Mouse (Mus musculus) heart, embryonic 16.5 days (tissue): ENCODE data around the gene Tpcn1. TPM values are rescaled to one million over a fixed set of nuclear protein-coding genes. Genes with fewer than 3 reads are reported as not detected.
A peak's percentile ranks its signal among the peaks of the same experiment; 100 is the strongest.

Experiments used
- ATAC-seq: fragments of 200-750 bp; cut with Nextera tagmentation; replicated peaks from 2 replicates; pipeline ENCODE4 v1.8.0; 2017; ENCODE audit warnings: moderate number of reproducible peaks; ENCODE audit not compliant: insufficient read depth, low FRiP score; ENCODE audit errors: extremely low read depth
- H3K27ac ChIP-seq: fragments of 300-500 bp; sonication (generic); 2 replicates; pipeline ENCODE4 v1.5.1; 2014; ENCODE audit warnings: mild to moderate bottlenecking, low read length, control low read depth, moderate library complexity
- H3K27me3 ChIP-seq: fragments of 300-500 bp; sonication (generic); 2 replicates; pipeline ENCODE4 v1.6.1; 2014; ENCODE audit warnings: low read length, mixed read lengths; ENCODE audit not compliant: control insufficient read depth, insufficient read depth
- H3K36me3 ChIP-seq: fragments of 300-500 bp; sonication (generic); 2 replicates; pipeline ENCODE4 v1.6.1; 2014; ENCODE audit not compliant: control insufficient read depth, insufficient read depth
- H3K4me1 ChIP-seq: fragments of 300-500 bp; sonication (generic); 2 replicates; pipeline ENCODE4 v1.6.1; 2014; ENCODE audit warnings: low read length, mixed read lengths; ENCODE audit not compliant: control insufficient read depth, insufficient read depth
- H3K4me2 ChIP-seq: fragments of 300-500 bp; sonication (generic); 2 replicates; pipeline ENCODE4 v1.6.1; 2014; ENCODE audit warnings: low read depth, mild to moderate bottlenecking, control low read depth, low read length
- H3K4me3 ChIP-seq: fragments of 300-500 bp; sonication (generic); 2 replicates; pipeline ENCODE4 v1.5.1; 2014; ENCODE audit warnings: mild to moderate bottlenecking, control low read depth, low read length
- H3K9ac ChIP-seq: fragments of 300-500 bp; sonication (generic); 2 replicates; pipeline ENCODE4 v1.6.1; 2014; ENCODE audit warnings: low read length, control low read depth
- H3K9me3 ChIP-seq: fragments of 300-500 bp; sonication (generic); replicated peaks from 2 replicates; pipeline ENCODE4 v1.6.1; 2016; ENCODE audit warnings: low read length; ENCODE audit not compliant: control insufficient read depth
- WGBS: fragments of 180-500 bp; shearing (Covaris S2); extraction: QIAGEN DNeasy Blood & Tissue Kit; methylation state at CpG from one replicate; pipeline ENCODE4 v1.1.7; 2014; 5-methylcytosine and 5-hydroxymethylcytosine counted together
- polyA plus RNA-seq: library from polyadenylated mRNA; unstranded; fragments of >200 nt; fragmentation: Nextera tagmentation; extraction: Ambion mirVana; gene quantifications from 2 replicates; pipeline ENCODE4 v1.2.1, GENCODE M21; 2015

The Tpcn1 gene
- polyA plus RNA-seq, 1 experiment from 2014 or later = 14.5 TPM

GRCm38 (mm10) chr5:120605241-120605661, 16.8 kb upstream of the Tpcn1 start:
- ATAC-seq = 0 out of 2 replicates have a peak, but pooled peaks have one; percentile 25

GRCm38 (mm10) chr5:120604839-120605238, 16.4 kb upstream of the Tpcn1 start:
- peaks cover 15% of the 10 kb centered on the region for H3K4me1 ChIP-seq
- peak overlapping the region; percentile 72 for H3K4me2 ChIP-seq
- no peak for ATAC-seq
- no peak overlapping the region for H3K27ac ChIP-seq
- peak overlapping the region; percentile 40 for H3K4me3 ChIP-seq
- H3K9ac ChIP-seq = peak overlapping the region; percentile 55
- no peaks in the 10 kb centered on the region for H3K9me3 ChIP-seq
- WGBS = 2% methylated on average over 6 of the region's 6 CpGs
- peaks cover 3% of the 10 kb centered on the region; the same call in 1 of the 2 replicates for H3K36me3 ChIP-seq
- H3K27me3 ChIP-seq = no peaks in the 10 kb centered on the region

More at GRCm38 (mm10) chr5:120605241-120605661, 16.8 kb upstream of the Tpcn1 start:
- peak overlapping the region; percentile 40 for H3K4me3 ChIP-seq
- H3K36me3 ChIP-seq = peaks cover 3% of the 10 kb centered on the region; the same call in 1 of the 2 replicates
- no peaks in the 10 kb centered on the region for H3K27me3 ChIP-seq
- 3% methylated on average over 10 of the region's 10 CpGs for WGBS
- H3K9ac ChIP-seq = peak overlapping the region; percentile 55
- no peaks in the 10 kb centered on the region for H3K9me3 ChIP-seq
- peaks cover 15% of the 10 kb centered on the region for H3K4me1 ChIP-seq
- H3K4me2 ChIP-seq = peak overlapping the region; percentile 72
- H3K27ac ChIP-seq = no peak overlapping the region

- H3K36me3 ChIP-seq = peaks cover 3% of the 10 kb centered on the region; the same call in 1 of the 2 replicates
- WGBS = 71% methylated on average over 7 of the region's 7 CpGs
- ATAC-seq = no peak
- no peak overlapping the region for H3K4me3 ChIP-seq
- no peak overlapping the region for H3K27ac ChIP-seq
- H3K9ac ChIP-seq = no peak overlapping the region
- peaks cover 15% of the 10 kb centered on the region for H3K4me1 ChIP-seq
- no peaks in the 10 kb centered on the region for H3K9me3 ChIP-seq
- H3K4me2 ChIP-seq = no peak overlapping the region
- no peaks in the 10 kb centered on the region; the same call in 1 of the 2 replicates for H3K27me3 ChIP-seq
These were observed 15.0 kb upstream of the Tpcn1 start for GRCm38 (mm10) chr5:120603515-120603914.

- WGBS = 93% methylated on average over 12 of the region's 12 CpGs
These were observed 13.7 kb upstream of the Tpcn1 start for GRCm38 (mm10) chr5:120602210-120602609.

GRCm38 (mm10) chr5:120600946-120601668, 12.6 kb upstream of the Tpcn1 start:
- Histone ChIP-seq H3K9me3 (no peaks in the 10 kb centered on the region), H3K4me3 (no peak overlapping the region), H3K27me3 (no peaks in the 10 kb centered on the region; the same call in 1 of the 2 replicates), H3K4me1 (peaks cover 15% of the 10 kb centered on the region), H3K27ac (no peak overlapping the region), H3K4me2 (no peak overlapping the region), H3K36me3 (no peaks in the 10 kb centered on the region), H3K9ac (no peak overlapping the region)
- peak; percentile 21; the same call in 1 of the 2 replicates for ATAC-seq
- WGBS = 38% methylated on average over 11 of the region's 11 CpGs

More at GRCm38 (mm10) chr5:120602210-120602609, 13.7 kb upstream of the Tpcn1 start:
- Histone ChIP-seq H3K9me3 (no peaks in the 10 kb centered on the region), H3K27me3 (no peaks in the 10 kb centered on the region; the same call in 1 of the 2 replicates), H3K36me3 (no peaks in the 10 kb centered on the region), H3K9ac (no peak overlapping the region), H3K4me2 (no peak overlapping the region), H3K4me3 (no peak overlapping the region), H3K27ac (no peak overlapping the region), H3K4me1 (peaks cover 15% of the 10 kb centered on the region)
- ATAC-seq = no peak

GRCm38 (mm10) chr5:120599625-120600024, 11.2 kb upstream of the Tpcn1 start:
- H3K27me3 ChIP-seq = no peaks in the 10 kb centered on the region; the same call in none of the 2 replicates
- 75% methylated on average over 6 of the region's 6 CpGs for WGBS
- ATAC-seq = no peak

GRCm38 (mm10) chr5:120594485-120594884, 6.0 kb upstream of the Tpcn1 start:
- Histone ChIP-seq H3K4me1 (no peaks in the 10 kb centered on the region), H3K27ac (no peak overlapping the region), H3K9ac (no peak overlapping the region), H3K4me2 (no peak overlapping the region), H3K36me3 (no peaks in the 10 kb centered on the region), H3K27me3 (no peaks in the 10 kb centered on the region; the same call in none of the 2 replicates), H3K9me3 (peaks cover 5% of the 10 kb centered on the region; the same call in 1 of the 2 replicates), H3K4me3 (no peak overlapping the region)
- no peak for ATAC-seq
- 80% methylated on average over 6 of the region's 6 CpGs for WGBS

More at GRCm38 (mm10) chr5:120599625-120600024, 11.2 kb upstream of the Tpcn1 start:
- H3K27ac ChIP-seq = no peak overlapping the region
- H3K4me3 ChIP-seq = no peak overlapping the region
- H3K9ac ChIP-seq = no peak overlapping the region
- H3K4me2 ChIP-seq = no peak overlapping the region
- H3K9me3 ChIP-seq = no peaks in the 10 kb centered on the region
- H3K36me3 ChIP-seq = no peaks in the 10 kb centered on the region
- H3K4me1 ChIP-seq = peaks cover 10% of the 10 kb centered on the region

DNA sequence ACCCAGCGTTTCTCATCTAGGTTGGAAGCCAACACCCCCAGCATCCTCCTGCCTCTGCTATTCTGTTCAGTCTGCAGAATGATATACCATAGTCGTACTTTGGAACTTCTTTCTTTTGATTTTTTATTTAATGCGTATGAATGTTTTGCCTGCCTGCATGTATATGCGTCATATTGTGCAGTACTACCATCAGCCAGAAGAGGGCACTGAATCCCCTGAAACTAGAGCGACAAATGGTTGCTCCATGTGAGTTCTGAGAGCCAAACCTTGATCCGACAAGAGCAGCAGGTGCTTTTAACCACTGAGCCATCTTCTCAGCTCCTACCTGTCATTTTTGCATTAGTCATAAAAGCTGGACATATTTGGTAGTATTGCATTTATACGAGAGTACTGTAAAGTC, 3.7 kb upstream of the Tpcn1 start:
- WGBS = 63% methylated on average over 7 of the region's 7 CpGs

GRCm38 (mm10) chr5:120590356-120591010, 2.0 kb upstream of the Tpcn1 start:
- Histone ChIP-seq H3K27ac (no peak overlapping the region), H3K9ac (no peak overlapping the region), H3K36me3 (no peaks in the 10 kb centered on the region), H3K4me2 (no peak overlapping the region), H3K9me3 (peaks cover 5% of the 10 kb centered on the region; the same call in 1 of the 2 replicates), H3K4me3 (no peak overlapping the region), H3K4me1 (peaks cover 22% of the 10 kb centered on the region), H3K27me3 (no peaks in the 10 kb centered on the region)
- 74% methylated on average over 16 of the region's 16 CpGs for WGBS
- ATAC-seq = no peak

More for the DNA sequence above, 3.7 kb upstream of the Tpcn1 start:
- no peak for ATAC-seq
- Histone ChIP-seq H3K27me3 (no peaks in the 10 kb centered on the region; the same call in 1 of the 2 replicates), H3K4me3 (no peak overlapping the region), H3K9ac (no peak overlapping the region), H3K27ac (no peak overlapping the region), H3K4me2 (no peak overlapping the region), H3K36me3 (no peaks in the 10 kb centered on the region), H3K9me3 (peaks cover 5% of the 10 kb centered on the region; the same call in 1 of the 2 replicates), H3K4me1 (peaks cover 10% of the 10 kb centered on the region)
